Mouse (Mus musculus) MEL (cell line): ENCODE results near the gene Apex2. TPM values are rescaled to one million over a fixed set of nuclear protein-coding genes. Genes with fewer than 3 reads are reported as not detected.
A peak's percentile ranks its signal among the peaks of the same experiment; 100 is the strongest.

Experiments
- DNase-seq: peaks from one replicate; pipeline ENCODE4 v3.0.0; 2011; ENCODE audit warnings: low read depth, low spot score
- H3K27ac ChIP-seq: 2 replicates; pipeline ENCODE4 v1.5.1; 2012; ENCODE audit warnings: low read depth, mild to moderate bottlenecking, control low read depth, low read length, moderate library complexity; ENCODE audit not compliant: control insufficient read depth
- H3K27me3 ChIP-seq, 2 experiments: fragments of 150-350 bp in 1 of 2; sonication (generic) in 1 of 2; 2 replicates each; pipeline ENCODE4 v1.6.1; 2012; ENCODE audit warnings: low read length in 2 of 2, mild to moderate bottlenecking in 2 of 2, improper control_type of control experiment in 1 of 2, moderate library complexity in 1 of 2; ENCODE audit not compliant: insufficient read depth in 2 of 2, control insufficient read depth in 1 of 2
- H3K36me3 ChIP-seq, 2 experiments: 2 replicates each; pipeline ENCODE4 v1.6.1; 2012 to 2014; ENCODE audit warnings: low read length in 2 of 2, improper control_type of control experiment in 1 of 2, inconsistent platforms in 1 of 2, mild to moderate bottlenecking in 1 of 2; ENCODE audit not compliant: insufficient read depth in 2 of 2, control insufficient read depth in 1 of 2
- H3K4me1 ChIP-seq, 2 experiments: fragments of 150-350 bp in 1 of 2; sonication (generic) in 1 of 2; 2 replicates each; pipeline ENCODE4 v1.6.1; 2012; ENCODE audit warnings: low read length in 2 of 2, improper control_type of control experiment in 1 of 2, mild to moderate bottlenecking in 1 of 2; ENCODE audit not compliant: insufficient read depth in 2 of 2, control insufficient read depth in 1 of 2
- H3K4me3 ChIP-seq, 2 experiments: fragments of 150-350 bp in 1 of 2; sonication (generic) in 1 of 2; 2 replicates each; pipeline ENCODE4 v1.5.1; 2012; ENCODE audit warnings: low read depth in 2 of 2, low read length in 2 of 2, mild to moderate bottlenecking in 2 of 2, moderate library complexity in 2 of 2, control low read depth in 1 of 2, improper control_type of control experiment in 1 of 2; ENCODE audit not compliant: control insufficient read depth in 1 of 2, insufficient read depth in 1 of 2
- H3K79me2 ChIP-seq: 2 replicates; pipeline ENCODE4 v1.6.1; 2012; ENCODE audit warnings: mild to moderate bottlenecking, low read length, moderate library complexity; ENCODE audit not compliant: control insufficient read depth, poor library complexity, insufficient read depth
- H3K9ac ChIP-seq: 2 replicates; pipeline ENCODE4 v1.6.1; 2012; ENCODE audit warnings: low read depth, mild to moderate bottlenecking, control low read depth, low read length, moderate library complexity; ENCODE audit not compliant: control insufficient read depth, poor library complexity, severe bottlenecking
- H3K9me3 ChIP-seq: fragments of 150-350 bp; sonication (generic); replicated peaks from 2 replicates; pipeline ENCODE4 v1.6.1; 2012; ENCODE audit warnings: mild to moderate bottlenecking, low read length, improper control_type of control experiment, moderate library complexity; ENCODE audit not compliant: insufficient read depth
- EP300 ChIP-seq, 2 experiments: IDR thresholded peaks; 2 replicates each; pipeline ENCODE4 v1.6.1; 2011; ENCODE audit warnings: improper control_type of control experiment in 2 of 2, low read length in 2 of 2, low read depth in 1 of 2, mild to moderate bottlenecking in 1 of 2
- ETS1 ChIP-seq: IDR thresholded peaks from 2 replicates; pipeline ENCODE4 v1.6.1; 2012; ENCODE audit warnings: low read depth, mild to moderate bottlenecking, inconsistent platforms, low read length, improper control_type of control experiment, moderate library complexity
- GABPA ChIP-seq: IDR thresholded peaks from 2 replicates; pipeline ENCODE4 v1.6.1; 2012; ENCODE audit warnings: low read depth, mild to moderate bottlenecking, inconsistent platforms, low read length, improper control_type of control experiment, moderate library complexity
- GATA1 ChIP-seq: IDR thresholded peaks from 2 replicates; pipeline ENCODE4 v1.6.1; 2011; ENCODE audit warnings: low read depth, low read length, improper control_type of control experiment
- HCFC1 ChIP-seq: IDR thresholded peaks from 2 replicates; pipeline ENCODE4 v1.6.1; 2012; ENCODE audit warnings: low read depth, mild to moderate bottlenecking, inconsistent platforms, low read length, improper control_type of control experiment, moderate library complexity
- JUND ChIP-seq: IDR thresholded peaks from 2 replicates; pipeline ENCODE4 v1.6.1; 2011; ENCODE audit warnings: low read depth, mild to moderate bottlenecking, improper control_type of control experiment, low read length
- KAT2A ChIP-seq: conservative IDR thresholded peaks from 2 replicates; pipeline ENCODE4 v1.6.1; 2012; ENCODE audit warnings: low read depth, low read length, improper control_type of control experiment, inconsistent platforms
- MAFK ChIP-seq: IDR thresholded peaks from 2 replicates; pipeline ENCODE4 v1.6.1; 2011; ENCODE audit warnings: low read depth, mild to moderate bottlenecking, low read length, improper control_type of control experiment, borderline replicate concordance
- MAX ChIP-seq: IDR thresholded peaks from 2 replicates; pipeline ENCODE4 v1.6.1; 2011; ENCODE audit warnings: low read length, improper control_type of control experiment
- MAZ ChIP-seq: IDR thresholded peaks from 2 replicates; pipeline ENCODE4 v1.6.1; 2012; ENCODE audit warnings: low read depth, mild to moderate bottlenecking, inconsistent platforms, low read length, improper control_type of control experiment
- MEF2A ChIP-seq: IDR thresholded peaks from 2 replicates; pipeline ENCODE4 v1.6.1; 2014; ENCODE audit warnings: low read depth, mild to moderate bottlenecking, inconsistent platforms, low read length, improper control_type of control experiment; ENCODE audit not compliant: poor library complexity, insufficient replicate concordance, severe bottlenecking; ENCODE audit errors: extremely low read depth
- POLR2A ChIP-seq, 2 experiments: IDR thresholded peaks; 2 replicates each; pipeline ENCODE4 v1.6.1; 2011 to 2012; ENCODE audit warnings: low read length in 2 of 2, mild to moderate bottlenecking in 2 of 2, control low read depth in 1 of 2, improper control_type of control experiment in 1 of 2, low read depth in 1 of 2, moderate library complexity in 1 of 2; ENCODE audit not compliant: control insufficient read depth in 1 of 2, insufficient read depth in 1 of 2, poor library complexity in 1 of 2
- SIN3A ChIP-seq: IDR thresholded peaks from 2 replicates; pipeline ENCODE4 v1.6.1; 2012; ENCODE audit warnings: low read length, improper control_type of control experiment, inconsistent platforms
- TAL1 ChIP-seq: IDR thresholded peaks from 2 replicates; pipeline ENCODE4 v1.6.1; 2012; ENCODE audit warnings: mild to moderate bottlenecking, inconsistent platforms, low read length, moderate library complexity, mixed read lengths
- TCF12 ChIP-seq: IDR thresholded peaks from 2 replicates; pipeline ENCODE4 v1.6.1; 2014; ENCODE audit warnings: low read depth, mild to moderate bottlenecking, inconsistent platforms, low read length, improper control_type of control experiment, moderate library complexity
- ZMIZ1 ChIP-seq: IDR thresholded peaks from 2 replicates; pipeline ENCODE4 v1.6.1; 2012; ENCODE audit warnings: low read depth, mild to moderate bottlenecking, inconsistent platforms, low read length, improper control_type of control experiment, moderate library complexity
- polyA plus RNA-seq, 2 experiments: library from polyadenylated mRNA; stranded (reverse) in 1 of 2; unstranded in 1 of 2; fragments of >175 nt in 1 of 2; fragments of >200 nt in 1 of 2; gene quantifications; 2 replicates each; pipeline versions ENCODE4 v1.2.1 to v1.2.4; 2012; ENCODE audit warnings: low replicate concordance in 2 of 2, low read depth in 1 of 2; ENCODE audit not compliant: insufficient read length in 2 of 2, insufficient read depth in 1 of 2, missing spikeins in 1 of 2
- total RNA-seq: library from RNA; depleted of rRNA; stranded (reverse); fragments of 300-350 nt; gene quantifications from 2 replicates; pipeline ENCODE4 v1.2.3, GENCODE M21; 2012

The Apex2 gene
- total and polyA plus RNA-seq, 3 experiments = 11.5 to 23.4 TPM; not detected in 1

- no peak for TF ChIP-seq MAZ
- no peak for TF ChIP-seq KAT2A
- TF ChIP-seq MEF2A = no peak
- no peak for TF ChIP-seq POLR2A (IDR thresholded peaks at IDR 0.05; ENCODE audit: control insufficient read depth in 1 of 2, insufficient read depth in 1 of 2, low read depth in 1 of 2, low read length in 2 of 2, poor library complexity in 1 of 2)
- no peak for TF ChIP-seq ETS1
- TF ChIP-seq TAL1 = no peak
- TF ChIP-seq GABPA = no peak
- TF ChIP-seq EP300 (IDR thresholded peaks at IDR 0.05; ENCODE audit: low read depth in 1 of 2, low read length in 2 of 2) = no peak
- TF ChIP-seq SIN3A = no peak
- no peak for TF ChIP-seq MAFK
- TF ChIP-seq MAX = no peak
- TF ChIP-seq JUND = no peak
- no peaks in the 10 kb centered on the region for H3K9me3 ChIP-seq
- no peak overlapping the region for H3K4me3 ChIP-seq
- H3K27me3 ChIP-seq = no peaks in the 10 kb centered on the region
- peaks cover 0 to 10% of the 10 kb centered on the region in 2 experiments; a peak in 2 of 4 replicates for H3K4me1 ChIP-seq
- H3K9ac ChIP-seq = no peak overlapping the region
- DNase-seq = no peak
- peaks cover 0 to 9% of the 10 kb centered on the region in 2 experiments; a peak in 2 of 4 replicates for H3K36me3 ChIP-seq
- no peaks in the 10 kb centered on the region for H3K79me2 ChIP-seq
- no peak overlapping the region for H3K27ac ChIP-seq
Measured at GRCm38 (mm10) chrX:150598882-150599281, 9.2 kb upstream of the Apex2 start.

- peak overlapping the region; percentile 19; the same call in 1 of the 2 replicates for H3K27ac ChIP-seq
- H3K27me3 ChIP-seq = no peaks in the 10 kb centered on the region
- TF ChIP-seq TCF12 = peak; percentile 65
- no peak for TF ChIP-seq ZMIZ1
- peak; percentile 60 to 72 for TF ChIP-seq EP300 (IDR thresholded peaks at IDR 0.05; ENCODE audit: low read depth in 1 of 2, low read length in 2 of 2)
- TF ChIP-seq GATA1 = peak; percentile 70
- peak; percentile 74 for TF ChIP-seq TAL1
- TF ChIP-seq HCFC1 = no peak
- TF ChIP-seq, all 39 proteins: peak for 4
- peak overlapping the region; percentile 20 for H3K9ac ChIP-seq
- H3K9me3 ChIP-seq = no peaks in the 10 kb centered on the region
- H3K4me1 ChIP-seq = peaks cover 0 to 10% of the 10 kb centered on the region in 2 experiments; a peak in 2 of 4 replicates
- no peaks in the 10 kb centered on the region for H3K79me2 ChIP-seq
- no peak overlapping the region for H3K4me3 ChIP-seq
- H3K36me3 ChIP-seq = peaks cover 0 to 11% of the 10 kb centered on the region in 2 experiments; a peak in 2 of 4 replicates
- peak; percentile 27 for DNase-seq
Measured at GRCm38 (mm10) chrX:150595016-150595760, 5.5 kb upstream of the Apex2 start.
